20 mouse cellular contexts compared by ENCODE assay signal in the genomic region with DNA sequence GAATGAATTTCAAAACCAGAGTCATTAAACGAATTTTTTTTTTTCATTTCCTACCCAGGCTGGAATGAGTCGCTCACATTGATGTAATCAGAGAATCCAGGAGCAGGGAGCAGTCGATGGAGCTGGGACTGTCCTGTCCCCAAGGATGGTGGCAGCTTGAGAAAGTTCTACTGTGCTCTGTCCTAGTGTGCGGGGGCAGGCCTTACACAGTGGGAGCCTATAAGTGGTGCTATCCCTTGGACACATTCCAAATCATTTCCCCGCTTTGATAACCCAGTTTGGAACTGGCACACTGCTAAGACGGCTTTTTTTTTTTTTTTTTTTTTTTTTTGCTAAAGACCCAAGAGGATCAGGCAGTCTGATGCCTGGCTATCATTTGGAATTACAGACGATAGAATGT.
A peak's percentile ranks its signal among the peaks of the same experiment; 100 is the strongest.
DNase-seq lines count a peak whose midpoint lies in the region; ATAC-seq and TF ChIP-seq lines count a peak whose summit lies in the region.
"Had no signal": no experiment of that assay in that cellular context is flagged by ENCODE, and none has a peak within 500 bp of the region (broad histone marks: within the 10 kb centered on the region; RNA-seq: fewer than 3 reads in every experiment).

No protein-coding gene starts in this region.

- H3K9me3 ChIP-seq in heart, postnatal 0 days (replicated peaks; ENCODE audit: control insufficient read depth, low read length): no peaks in the 10 kb centered on the region
- H3K9me3 ChIP-seq: embryonic facial prominence, embryonic 10.5 days; hindbrain, embryonic 15.5 days; midbrain, embryonic 12.5 days; neural tube, embryonic 12.5 days had no signal

- no peaks in the 10 kb centered on the region for H3K79me2 ChIP-seq in heart, adult 2 months (replicated peaks; ENCODE audit: control insufficient read depth, insufficient read depth, low read length)

- H3K9ac ChIP-seq in heart, adult 2 months (ENCODE audit: low read depth, low read length): no peak overlapping the region
- H3K9ac ChIP-seq in heart, postnatal 0 days (replicated peaks; ENCODE audit: low read depth, low read length): no peak overlapping the region
- H3K9ac ChIP-seq: forebrain, postnatal 0 days; hindbrain, embryonic 15.5 days; midbrain, embryonic 12.5 days; neural tube, embryonic 12.5 days had no signal

- H3K27me3 ChIP-seq in heart, adult 2 months (ENCODE audit: control insufficient read depth, insufficient read depth, low read length): no peaks in the 10 kb centered on the region
- H3K27me3 ChIP-seq in heart, postnatal 0 days (ENCODE audit: control insufficient read depth, insufficient read depth, low read length): no peaks in the 10 kb centered on the region
- H3K27me3 ChIP-seq: hindbrain, embryonic 15.5 days; midbrain, embryonic 12.5 days; neural tube, embryonic 12.5 days had no signal

- 17% methylated on average over 7 of the region's 7 CpGs for WGBS in heart, adult 2 months
- 14% methylated on average over 7 of the region's 7 CpGs for WGBS in heart, postnatal 0 days

- H3K4me3 ChIP-seq in heart, adult 2 months: no peak overlapping the region
- H3K4me3 ChIP-seq in heart, postnatal 0 days (ENCODE audit: low read depth, low read length): no peak overlapping the region
- H3K4me3 ChIP-seq: embryonic facial prominence, embryonic 10.5 days; hindbrain, embryonic 15.5 days; midbrain, embryonic 12.5 days; neural tube, embryonic 12.5 days had no signal

- peak; percentile 54 for ATAC-seq in heart, postnatal 0 days (ENCODE audit: insufficient read depth, low read depth)
- ATAC-seq: forebrain, postnatal 0 days had no signal

- TF ChIP-seq EP300 in heart, adult 2 months (IDR thresholded peaks at IDR 0.05; ENCODE audit: insufficient read depth, low read depth, low read length): no peak
- no peak for TF ChIP-seq EP300 in heart, postnatal 0 days (IDR thresholded peaks at IDR 0.05; ENCODE audit: low read depth)

- intact Hi-C loops in heart, adult 2 months (cut with DNase I): loop anchor here (5.0 kb wide), 1 partner anchor 134 kb away; no protein-coding TSS in a partner anchor

- peak overlapping the region; percentile 82 for H3K27ac ChIP-seq in heart, adult 2 months
- H3K27ac ChIP-seq in heart, postnatal 0 days (ENCODE audit: low read depth): peak overlapping the region; percentile 73
- H3K27ac ChIP-seq: embryonic facial prominence, embryonic 10.5 days; hindbrain, embryonic 15.5 days; midbrain, embryonic 12.5 days; neural tube, embryonic 12.5 days; stomach, postnatal 0 days had no signal

- H3K4me1 ChIP-seq in heart, adult 2 months (ENCODE audit: control insufficient read depth, insufficient read depth, low read length): peaks cover 1% of the 10 kb centered on the region
- H3K4me1 ChIP-seq in heart, postnatal 0 days (ENCODE audit: control insufficient read depth, insufficient read depth): peaks cover 19% of the 10 kb centered on the region
- H3K4me1 ChIP-seq: embryonic facial prominence, embryonic 10.5 days; midbrain, embryonic 12.5 days; neural tube, embryonic 12.5 days had no signal

- TF ChIP-seq CTCF in heart, adult 2 months (IDR thresholded peaks at IDR 0.05): no peak
- no peak for TF ChIP-seq CTCF in brain, embryonic 14.5 days (IDR thresholded peaks at IDR 0.05; ENCODE audit: borderline replicate concordance, extremely low read depth, insufficient read depth, insufficient read length)
- TF ChIP-seq CTCF in heart, postnatal 0 days (IDR thresholded peaks at IDR 0.05; ENCODE audit: low read depth): no peak

- H3K4me2 ChIP-seq in heart, postnatal 0 days (ENCODE audit: low read depth, low read length): peak overlapping the region; percentile 14; the same call in 1 of the 2 replicates
- H3K4me2 ChIP-seq: hindbrain, embryonic 15.5 days; midbrain, embryonic 12.5 days; neural tube, embryonic 12.5 days had no signal

- no peak for DNase-seq in heart, adult 2 months
- DNase-seq in heart, adult 8-10 months (ENCODE audit: low spot score): no peak
- DNase-seq in 3T3-L1 (ENCODE audit: low read depth, low spot score): peak; percentile 19
- peak; percentile 36 for DNase-seq in brain, embryonic 14.5 days (ENCODE audit: low read depth)
- DNase-seq in heart, postnatal 0 days (ENCODE audit: low spot score): peak; percentile 54
- no peak for DNase-seq in cerebellum, postnatal 36 days
- DNase-seq in right cerebral cortex, postnatal 14 days: no peak
- DNase-seq: adrenal gland, postnatal 25 days; cerebellum, adult 11 months; cerebellum, adult 9-11 months; forebrain, postnatal 0 days; kidney, adult 8-10 months; kidney, postnatal 10 days; lung, postnatal 14 days; thymus, adult 2 months had no signal

- no peak for TF ChIP-seq POLR2A in heart, adult 2 months (IDR thresholded peaks at IDR 0.05; ENCODE audit: insufficient read depth, low read depth, low read length)
- no peak for TF ChIP-seq POLR2A in brain, embryonic 14.5 days (IDR thresholded peaks at IDR 0.05; ENCODE audit: borderline replicate concordance, extremely low read depth, insufficient read depth, insufficient read length, poor library complexity, severe bottlenecking)

- H3K36me3 ChIP-seq in heart, adult 2 months (ENCODE audit: control insufficient read depth, insufficient read depth, low read length): peaks cover 2% of the 10 kb centered on the region; the same call in 1 of the 2 replicates
- H3K36me3 ChIP-seq in heart, postnatal 0 days (replicated peaks; ENCODE audit: control insufficient read depth, insufficient read depth, low read length): no peaks in the 10 kb centered on the region
- H3K36me3 ChIP-seq: embryonic facial prominence, embryonic 10.5 days; hindbrain, embryonic 15.5 days; midbrain, embryonic 12.5 days; neural tube, embryonic 12.5 days had no signal

Comparison
In these comparisons a context has a peak if more than half of its experiments do, and no peak if none do; other contexts are left out.
1. DNase-seq: peak in 3T3-L1 (single experiment), brain, embryonic 14.5 days (single experiment) and heart, postnatal 0 days (single experiment); none in heart, adult 2 months (0 of 2), heart, adult 8-10 months (single experiment), cerebellum, postnatal 36 days (0 of 2) and right cerebral cortex, postnatal 14 days (single experiment).